Mouse (Mus musculus): ENCODE results near the gene Fam136a.

DNA sequence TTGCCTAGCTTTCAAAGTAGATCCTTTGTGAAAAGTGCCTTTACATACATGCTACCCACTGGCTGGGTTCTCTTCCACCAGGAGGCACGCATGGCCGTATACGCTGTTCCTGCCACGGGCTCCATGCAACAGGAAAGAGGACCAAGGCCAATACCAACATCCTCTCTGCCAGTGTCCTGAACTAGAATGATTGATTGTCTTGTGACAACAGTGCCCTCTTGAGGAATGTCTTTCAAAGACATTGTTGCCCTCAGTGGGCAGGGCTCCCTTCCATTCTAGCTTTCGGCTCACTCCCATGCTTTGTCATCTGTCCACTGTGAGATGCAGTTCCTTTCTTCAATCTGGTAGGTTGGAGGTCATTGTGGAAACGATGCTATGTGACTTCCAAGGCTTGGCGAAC, 16.2 kb upstream of the Fam136a start:
- TF ChIP-seq MYOD1 (IDR thresholded peaks at IDR 0.05; ENCODE audit: control insufficient read depth in 1 of 3, insufficient read length in 2 of 3, low read depth in 2 of 3) (no peak), POLR2A (IDR thresholded peaks at IDR 0.05; ENCODE audit: insufficient read length, low read depth) (no peak), CEBPB (IDR thresholded peaks at IDR 0.05; ENCODE audit: insufficient read depth, poor library complexity, severe bottlenecking) (no peak), SRF (IDR thresholded peaks at IDR 0.05; ENCODE audit: control insufficient read depth, insufficient read length, low read depth) (no peak), MAX (IDR thresholded peaks at IDR 0.05; ENCODE audit: low read depth) (no peak), MYOG (IDR thresholded peaks at IDR 0.05; ENCODE audit: control insufficient read depth in 1 of 3, insufficient read depth in 1 of 3, insufficient read length in 2 of 3, low read depth in 2 of 3) (no peak)

Data from myocyte (in vitro differentiated cells).